Mouse (Mus musculus) lung, embryonic 16.5 days (tissue): ENCODE measurements around the gene Gas6. TPM values are rescaled to one million over a fixed set of nuclear protein-coding genes. Genes with fewer than 3 reads are reported as not detected.

Experiments
- ATAC-seq: fragments of 200-750 bp; cut with Nextera tagmentation; 2 replicates; pipeline ENCODE4 v1.8.0; 2017; ENCODE audit warnings: low read depth, mild to moderate bottlenecking, moderate library complexity
- H3K27ac ChIP-seq: fragments of 300-500 bp; sonication (generic); 2 replicates; pipeline ENCODE4 v1.5.1; 2014; ENCODE audit warnings: mild to moderate bottlenecking, control low read depth, low read length
- H3K27me3 ChIP-seq: fragments of 300-500 bp; sonication (generic); 2 replicates; pipeline ENCODE4 v1.6.1; 2014; ENCODE audit warnings: low read depth, low read length, mixed read lengths; ENCODE audit not compliant: control insufficient read depth, insufficient read depth
- H3K36me3 ChIP-seq: fragments of 300-500 bp; sonication (generic); 2 replicates; pipeline ENCODE4 v1.6.1; 2014; ENCODE audit warnings: low read length; ENCODE audit not compliant: control insufficient read depth, insufficient read depth
- H3K4me1 ChIP-seq: fragments of 300-500 bp; sonication (generic); replicated peaks from 2 replicates; pipeline ENCODE4 v1.6.1; 2014; ENCODE audit warnings: low read length, mixed read lengths; ENCODE audit not compliant: control insufficient read depth, insufficient read depth
- H3K4me2 ChIP-seq: fragments of 300-500 bp; sonication (generic); 2 replicates; pipeline ENCODE4 v1.6.1; 2014; ENCODE audit warnings: low read depth, low read length, control low read depth
- H3K4me3 ChIP-seq: fragments of 300-500 bp; sonication (generic); 2 replicates; pipeline ENCODE4 v1.5.1; 2014; ENCODE audit warnings: mild to moderate bottlenecking, low read length, control low read depth
- H3K9ac ChIP-seq: fragments of 300-500 bp; sonication (generic); 2 replicates; pipeline ENCODE4 v1.6.1; 2014; ENCODE audit warnings: low read length, control low read depth
- H3K9me3 ChIP-seq: fragments of 300-500 bp; sonication (generic); 2 replicates; pipeline ENCODE4 v1.6.1; 2016; ENCODE audit warnings: low read length; ENCODE audit not compliant: control insufficient read depth
- WGBS: fragments of 180-500 bp; shearing (Covaris S2); extraction: QIAGEN DNeasy Blood & Tissue Kit; methylation state at CpG from one replicate; pipeline ENCODE4 v1.1.7; 2014; 5-methylcytosine and 5-hydroxymethylcytosine counted together
- polyA plus RNA-seq: library from polyadenylated mRNA; unstranded; fragments of >200 nt; fragmentation: Nextera tagmentation; extraction: Ambion mirVana; gene quantifications from 2 replicates; pipeline ENCODE4 v1.2.1, GENCODE M21; 2015

Gas6 gene
- polyA plus RNA-seq, 1 experiment from 2014 or later, result 78.0 TPM

- H3K4me2 ChIP-seq, result no peak overlapping the region
- no peak overlapping the region; the same call in 1 of the 2 replicates for H3K9ac ChIP-seq
- 16% methylated on average over 7 of the region's 7 CpGs for WGBS
- H3K36me3 ChIP-seq, result no peaks in the 10 kb centered on the region
- no peaks in the 10 kb centered on the region for H3K27me3 ChIP-seq
- ATAC-seq, result peak; percentile 86
- peak overlapping the region; percentile 84 for H3K27ac ChIP-seq
- no peak overlapping the region for H3K4me3 ChIP-seq
- H3K4me1 ChIP-seq, result peaks cover 32% of the 10 kb centered on the region
- H3K9me3 ChIP-seq, result peaks cover 4% of the 10 kb centered on the region; the same call in 1 of the 2 replicates
These were observed 35.6 kb upstream of the Gas6 start for GRCm38 (mm10) chr8:13529891-13530316.

DNA sequence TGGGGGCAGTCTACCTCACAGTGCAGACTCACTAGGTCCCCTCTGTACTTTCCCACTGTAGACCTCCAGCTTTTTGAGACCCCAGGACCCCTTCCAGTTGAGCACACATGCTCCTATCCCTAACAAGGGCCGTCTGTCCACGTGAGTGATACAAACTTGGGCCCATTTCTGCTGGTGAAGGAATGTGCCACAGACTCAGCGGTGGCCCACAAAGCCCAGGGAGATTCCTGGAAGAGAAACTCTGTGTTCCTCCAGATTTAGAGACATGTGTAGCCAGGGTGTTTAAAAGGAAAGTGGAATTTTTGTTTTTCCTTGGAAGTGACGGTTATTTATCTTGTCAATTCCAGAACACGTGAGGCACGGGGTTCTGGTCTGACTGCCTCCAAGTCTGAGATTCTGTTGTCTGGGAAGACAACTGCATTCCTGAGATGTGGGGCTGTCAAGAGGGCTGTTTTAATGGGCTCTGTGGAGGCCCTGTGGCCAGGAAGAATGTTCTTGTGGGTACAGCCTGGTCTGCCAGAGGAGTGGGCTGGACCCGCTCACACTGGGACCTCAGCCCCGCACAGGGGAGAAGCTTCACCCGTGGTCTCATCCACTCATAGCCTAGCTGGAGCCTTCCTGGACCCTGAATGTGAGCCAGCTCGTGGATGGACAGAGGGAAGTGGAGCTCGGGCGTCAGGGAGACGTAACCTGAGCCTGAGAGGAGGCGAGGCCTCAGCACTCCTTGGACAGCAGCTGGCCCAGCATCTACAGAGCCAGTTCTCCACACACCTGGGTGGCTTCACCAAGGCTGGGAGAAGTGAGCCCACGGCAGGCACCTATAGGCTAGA lies 34.9 kb upstream of the Gas6 start:
- no peaks in the 10 kb centered on the region for H3K27me3 ChIP-seq

DNA sequence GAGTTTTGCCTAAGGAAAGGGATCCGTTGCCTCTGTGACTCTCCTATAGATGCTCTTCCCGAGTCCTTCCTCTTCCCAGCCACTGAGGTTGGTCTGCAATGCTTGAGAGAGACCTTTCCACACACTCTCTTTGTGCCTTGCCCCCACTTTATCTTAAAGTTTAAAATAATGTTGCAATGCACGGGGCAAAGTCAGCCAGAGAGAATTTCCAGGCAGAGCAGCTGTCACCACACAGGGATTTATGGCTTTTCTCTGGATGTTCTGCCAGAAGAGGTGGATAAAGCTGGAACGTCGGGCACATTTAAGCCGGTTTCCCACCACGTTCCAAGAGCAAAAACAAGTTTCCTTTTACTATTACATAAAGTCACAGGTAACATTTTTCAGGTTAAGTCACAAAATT lies 27.1 kb upstream of the Gas6 start:
- peaks cover 3% of the 10 kb centered on the region; the same call in 1 of the 2 replicates for H3K4me1 ChIP-seq

More for the DNA sequence above, 34.9 kb upstream of the Gas6 start:
- Histone ChIP-seq H3K27ac (peak overlapping the region; percentile 84), H3K4me3 (no peak overlapping the region), H3K9me3 (peaks cover 4% of the 10 kb centered on the region; the same call in 1 of the 2 replicates), H3K36me3 (no peaks in the 10 kb centered on the region), H3K4me1 (peaks cover 32% of the 10 kb centered on the region), H3K9ac (peak overlapping the region; percentile 50; the same call in 1 of the 2 replicates), H3K4me2 (no peak overlapping the region)
- 34% methylated on average over 15 of the region's 15 CpGs for WGBS
- peak; percentile 41 for ATAC-seq

DNA sequence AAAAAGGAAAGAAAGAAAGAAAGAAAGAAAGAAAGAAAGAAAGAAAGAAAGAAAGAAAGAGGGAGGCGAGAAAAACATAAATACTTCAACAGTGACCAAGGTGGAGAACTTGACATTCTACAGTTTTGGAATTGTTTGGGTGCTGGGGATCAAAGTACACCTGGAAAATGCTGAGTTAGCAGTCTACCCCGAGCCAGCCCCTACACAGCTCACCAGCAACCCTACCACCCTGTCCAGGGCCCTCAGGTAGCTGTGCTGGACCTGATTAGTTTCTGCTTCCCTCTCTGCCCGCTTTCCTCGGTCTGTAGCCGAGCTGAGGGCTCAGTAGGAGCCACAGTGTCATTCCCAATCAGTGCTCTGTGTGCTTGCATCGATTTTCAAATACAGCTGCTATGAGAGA lies 26.1 kb upstream of the Gas6 start:
- no peak overlapping the region for H3K4me3 ChIP-seq
- H3K9me3 ChIP-seq, result no peaks in the 10 kb centered on the region
- no peak overlapping the region for H3K27ac ChIP-seq
- no peaks in the 10 kb centered on the region for H3K27me3 ChIP-seq
- no peak overlapping the region for H3K9ac ChIP-seq
- H3K4me1 ChIP-seq, result peaks cover 14% of the 10 kb centered on the region
- H3K4me2 ChIP-seq, result no peak overlapping the region
- 57% methylated on average over 6 of the region's 6 CpGs for WGBS
- ATAC-seq, result no peak
- no peaks in the 10 kb centered on the region for H3K36me3 ChIP-seq

More for the DNA sequence above, 27.1 kb upstream of the Gas6 start:
- Histone ChIP-seq H3K36me3 (no peaks in the 10 kb centered on the region), H3K4me3 (no peak overlapping the region), H3K27ac (no peak overlapping the region), H3K27me3 (no peaks in the 10 kb centered on the region), H3K9ac (no peak overlapping the region), H3K9me3 (no peaks in the 10 kb centered on the region), H3K4me2 (no peak overlapping the region)
- 38% methylated on average over 7 of the region's 7 CpGs for WGBS
- ATAC-seq, result 0 out of 2 replicates have a peak, but pooled peaks have one; percentile 32

DNA sequence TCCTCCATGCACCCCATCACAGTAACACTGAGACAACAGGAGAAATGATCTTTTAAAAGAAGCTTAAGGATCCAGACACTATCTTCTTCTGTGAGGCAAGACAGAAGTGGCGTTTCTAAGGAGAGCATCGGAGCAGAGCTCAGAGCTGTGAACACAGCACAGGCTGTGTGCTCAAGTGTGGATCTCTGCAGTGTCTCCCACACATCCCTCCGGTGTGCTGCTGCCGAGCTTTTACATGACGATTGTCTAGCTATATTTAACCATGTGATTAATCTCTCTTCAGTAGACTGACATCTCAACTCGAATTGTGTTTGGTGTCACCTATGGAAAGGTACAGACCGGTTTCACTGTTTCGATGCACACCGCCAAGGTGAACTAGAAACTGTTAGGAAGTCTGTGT lies 25.2 kb upstream of the Gas6 start:
- peaks cover 18% of the 10 kb centered on the region for H3K4me1 ChIP-seq
- no peaks in the 10 kb centered on the region for H3K36me3 ChIP-seq
- no peaks in the 10 kb centered on the region for H3K9me3 ChIP-seq
- no peak overlapping the region for H3K27ac ChIP-seq
- H3K4me3 ChIP-seq, result no peak overlapping the region
- ATAC-seq, result no peak
- H3K27me3 ChIP-seq, result no peaks in the 10 kb centered on the region
- H3K4me2 ChIP-seq, result no peak overlapping the region
- 53% methylated on average over 9 of the region's 9 CpGs for WGBS
- H3K9ac ChIP-seq, result no peak overlapping the region

- Histone ChIP-seq H3K27ac (peak overlapping the region; percentile 82), H3K4me1 (peaks cover 25% of the 10 kb centered on the region), H3K27me3 (no peaks in the 10 kb centered on the region), H3K4me2 (no peak overlapping the region), H3K36me3 (no peaks in the 10 kb centered on the region), H3K4me3 (no peak overlapping the region), H3K9me3 (no peaks in the 10 kb centered on the region), H3K9ac (no peak overlapping the region)
- ATAC-seq, result no peak
- WGBS, result 81% methylated on average over 6 of the region's 6 CpGs
These were observed 23.0 kb upstream of the Gas6 start for GRCm38 (mm10) chr8:13517284-13517781.

GRCm38 (mm10) chr8:13516728-13517127 lies 22.4 kb upstream of the Gas6 start:
- WGBS, result 67% methylated on average over 5 of the region's 5 CpGs
- no peak overlapping the region for H3K9ac ChIP-seq
- H3K27ac ChIP-seq, result peak overlapping the region; percentile 82
- no peaks in the 10 kb centered on the region for H3K27me3 ChIP-seq
- H3K4me3 ChIP-seq, result no peak overlapping the region
- peaks cover 27% of the 10 kb centered on the region for H3K4me1 ChIP-seq
- no peaks in the 10 kb centered on the region for H3K9me3 ChIP-seq
- H3K4me2 ChIP-seq, result no peak overlapping the region
- no peaks in the 10 kb centered on the region for H3K36me3 ChIP-seq
- ATAC-seq, result no peak

- 34% methylated on average over 7 of the region's 7 CpGs for WGBS
- H3K4me2 ChIP-seq, result no peak overlapping the region
- H3K27me3 ChIP-seq, result no peaks in the 10 kb centered on the region
- no peaks in the 10 kb centered on the region for H3K36me3 ChIP-seq
- H3K4me3 ChIP-seq, result no peak overlapping the region
- peak; percentile 81 for ATAC-seq
- no peak overlapping the region for H3K9ac ChIP-seq
- H3K27ac ChIP-seq, result peak overlapping the region; percentile 82
- H3K9me3 ChIP-seq, result no peaks in the 10 kb centered on the region
- peaks cover 27% of the 10 kb centered on the region for H3K4me1 ChIP-seq
These were observed 21.7 kb upstream of the Gas6 start for GRCm38 (mm10) chr8:13516011-13516442.

DNA sequence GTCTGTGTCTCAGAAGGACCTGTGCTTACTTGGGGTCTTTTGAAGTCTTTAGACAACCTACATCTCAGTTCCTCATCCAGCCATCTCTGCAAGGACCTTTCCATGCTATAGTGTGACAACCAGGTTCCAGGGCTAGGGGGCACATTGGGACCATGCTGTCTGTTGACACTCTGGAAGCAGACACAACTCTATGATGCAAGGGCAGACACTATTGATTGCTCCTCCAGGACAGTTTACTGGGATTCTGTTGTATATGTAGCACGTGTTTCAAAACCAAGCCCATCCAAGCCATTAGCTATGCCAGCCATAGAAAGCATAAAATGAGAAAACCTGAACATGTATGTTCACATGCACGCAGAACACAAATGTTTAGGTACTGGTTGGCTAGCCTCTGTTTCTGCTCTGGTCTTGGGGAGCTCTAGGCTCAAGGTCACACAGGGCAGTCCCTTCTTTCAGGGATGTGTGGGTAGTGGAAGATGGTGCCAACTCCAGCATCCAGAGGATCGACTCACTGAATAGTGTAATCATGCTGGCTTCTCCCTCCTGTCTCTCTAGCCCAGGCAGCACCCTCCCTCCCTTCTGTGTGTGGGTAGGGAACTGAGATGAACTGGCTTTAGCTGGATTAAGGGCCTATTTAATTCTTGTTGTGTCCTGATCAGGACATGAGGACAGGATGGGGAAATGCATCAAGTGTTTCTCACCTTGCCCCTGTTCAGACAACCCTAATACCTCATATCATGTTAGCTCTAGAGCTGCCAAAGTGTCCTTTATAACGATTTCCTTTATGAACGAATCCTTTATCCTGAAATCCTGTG lies 19.5 kb upstream of the Gas6 start:
- Histone ChIP-seq H3K4me1 (peaks cover 27% of the 10 kb centered on the region), H3K4me3 (no peak overlapping the region), H3K27ac (no peak overlapping the region), H3K4me2 (no peak overlapping the region), H3K36me3 (no peaks in the 10 kb centered on the region), H3K27me3 (no peaks in the 10 kb centered on the region), H3K9me3 (no peaks in the 10 kb centered on the region), H3K9ac (no peak overlapping the region)
- WGBS, result 74% methylated on average over 5 of the region's 5 CpGs
- no peak for ATAC-seq
